Mouse (Mus musculus): ENCODE measurements around the gene Dgat2.
A peak's percentile ranks its signal among the peaks of the same experiment; 100 is the strongest.

The Dgat2 gene

GRCm38 (mm10) chr7:99133811-99134402 lies 48.6 kb downstream of the Dgat2 start:
- DNase-seq = peak; percentile 50

GRCm38 (mm10) chr7:99132597-99132996 lies 49.9 kb downstream of the Dgat2 start:
- peak; percentile 42 for DNase-seq

- DNase-seq = peak; percentile 65
Observed at GRCm38 (mm10) chr7:99131819-99132353, 50.6 kb downstream of the Dgat2 start.

GRCm38 (mm10) chr7:99128965-99129364 lies 53.6 kb downstream of the Dgat2 start:
- DNase-seq = no peak

- peak; percentile 53 for DNase-seq
Observed at GRCm38 (mm10) chr7:99128020-99128950, 54.2 kb downstream of the Dgat2 start.

- peak; percentile 53 for DNase-seq
Observed at GRCm38 (mm10) chr7:99126057-99126456, 56.5 kb downstream of the Dgat2 start.

GRCm38 (mm10) chr7:99122651-99123050 lies 59.9 kb downstream of the Dgat2 start:
- no peak for DNase-seq

GRCm38 (mm10) chr7:99120865-99121521 lies 61.5 kb downstream of the Dgat2 start:
- DNase-seq = no peak

- no peak for DNase-seq
Observed at GRCm38 (mm10) chr7:99120082-99120481, 62.4 kb downstream of the Dgat2 start.

GRCm38 (mm10) chr7:99116781-99117180 lies 65.7 kb downstream of the Dgat2 start:
- DNase-seq = no peak

GRCm38 (mm10) chr7:99114006-99114726 lies 68.4 kb downstream of the Dgat2 start:
- DNase-seq = no peak

GRCm38 (mm10) chr7:99107566-99107965 lies 75.0 kb downstream of the Dgat2 start:
- DNase-seq = peak; percentile 70

- peak; percentile 44 for DNase-seq
Observed at GRCm38 (mm10) chr7:99106714-99107270, 75.7 kb downstream of the Dgat2 start.
